Mouse (Mus musculus) fibroblast of lung, adult 2 months (primary cell): ENCODE data around the gene Slc12a8.

Experiments used
- DNase-seq: peaks from one replicate; pipeline ENCODE4 v3.0.0-alpha.2; 2011; ENCODE audit warnings: low read depth

Gene Slc12a8

GRCm38 (mm10) chr16:33675151-33675847 lies 158.2 kb downstream of the Slc12a8 start:
- DNase-seq = no peak

- DNase-seq = no peak
Measured at GRCm38 (mm10) chr16:33675848-33676184, 158.7 kb downstream of the Slc12a8 start.

- peak; percentile 63 for DNase-seq
Measured at GRCm38 (mm10) chr16:33676347-33677312, 159.5 kb downstream of the Slc12a8 start.

- no peak for DNase-seq
Measured at GRCm38 (mm10) chr16:33677313-33677690, 160.2 kb downstream of the Slc12a8 start.

GRCm38 (mm10) chr16:33677901-33678300 lies 160.8 kb downstream of the Slc12a8 start:
- DNase-seq = no peak

GRCm38 (mm10) chr16:33680271-33680670 lies 163.1 kb downstream of the Slc12a8 start:
- no peak for DNase-seq

- DNase-seq = no peak
Measured at GRCm38 (mm10) chr16:33680816-33681215, 163.7 kb downstream of the Slc12a8 start.

GRCm38 (mm10) chr16:33681661-33682060 lies 164.5 kb downstream of the Slc12a8 start:
- no peak for DNase-seq

GRCm38 (mm10) chr16:33682651-33683050 lies 165.5 kb downstream of the Slc12a8 start:
- DNase-seq = no peak

- no peak for DNase-seq
Measured at GRCm38 (mm10) chr16:33683206-33684161, 166.4 kb downstream of the Slc12a8 start.

GRCm38 (mm10) chr16:33684162-33684702 lies 167.1 kb downstream of the Slc12a8 start, which contains the start of gene Heg1:
Heg1 (plus strand) TSS chr16:33684370.
- no peak for DNase-seq

- no peak for DNase-seq
Measured at GRCm38 (mm10) chr16:33684703-33685701, 167.9 kb downstream of the Slc12a8 start.

- no peak for DNase-seq
Measured at GRCm38 (mm10) chr16:33686056-33686455, 168.9 kb downstream of the Slc12a8 start.

GRCm38 (mm10) chr16:33687724-33688123 lies 170.6 kb downstream of the Slc12a8 start:
- no peak for DNase-seq

- no peak for DNase-seq
Measured at GRCm38 (mm10) chr16:33690975-33691747, 174.0 kb downstream of the Slc12a8 start.

GRCm38 (mm10) chr16:33693553-33693952 lies 176.4 kb downstream of the Slc12a8 start:
- no peak for DNase-seq

GRCm38 (mm10) chr16:33696811-33697575 lies 179.9 kb downstream of the Slc12a8 start:
- no peak for DNase-seq

GRCm38 (mm10) chr16:33697576-33698276 lies 180.6 kb downstream of the Slc12a8 start:
- DNase-seq = no peak
